Mouse (Mus musculus) hindbrain, embryonic 12.5 days (tissue): ENCODE results near the gene Slamf6. TPM values are rescaled to one million over a fixed set of nuclear protein-coding genes. Genes with fewer than 3 reads are reported as not detected.
A peak's percentile ranks its signal among the peaks of the same experiment; 100 is the strongest.
"Not testable (repeated sequence)": the region's sequence is repeated elsewhere in the genome, so short reads cannot be mapped to it uniquely, and the experiment has no call there.

ENCODE experiments used
- ATAC-seq: fragments of 200-750 bp; cut with Nextera tagmentation; 2 replicates; pipeline ENCODE4 v1.8.0; 2017; ENCODE audit warnings: moderate TSS enrichment; ENCODE audit not compliant: low FRiP score
- H3K27ac ChIP-seq: fragments of 300-500 bp; sonication (generic); 2 replicates; pipeline ENCODE4 v1.5.1; 2016; ENCODE audit warnings: mild to moderate bottlenecking
- H3K27me3 ChIP-seq: fragments of 300-500 bp; sonication (generic); 2 replicates; pipeline ENCODE4 v1.6.1; 2016; ENCODE audit warnings: mild to moderate bottlenecking
- H3K36me3 ChIP-seq: fragments of 300-500 bp; sonication (generic); 2 replicates; pipeline ENCODE4 v1.6.1; 2016; ENCODE audit warnings: mild to moderate bottlenecking
- H3K4me1 ChIP-seq: fragments of 300-500 bp; sonication (generic); 2 replicates; pipeline ENCODE4 v1.6.1; 2016
- H3K4me2 ChIP-seq: fragments of 300-500 bp; sonication (generic); replicated peaks from 2 replicates; pipeline ENCODE4 v1.6.1; 2016; ENCODE audit warnings: mild to moderate bottlenecking
- H3K4me3 ChIP-seq: fragments of 300-500 bp; sonication (generic); 2 replicates; pipeline ENCODE4 v1.5.1; 2016; ENCODE audit warnings: mild to moderate bottlenecking
- H3K9ac ChIP-seq: fragments of 300-500 bp; sonication (generic); 2 replicates; pipeline ENCODE4 v1.6.1; 2016; ENCODE audit warnings: mild to moderate bottlenecking, moderate library complexity
- H3K9me3 ChIP-seq: fragments of 300-500 bp; sonication (generic); replicated peaks from 2 replicates; pipeline ENCODE4 v1.6.1; 2016; ENCODE audit warnings: mild to moderate bottlenecking
- WGBS: fragments of 180-500 bp; shearing (Covaris S2); methylation state at CpG from one replicate; pipeline ENCODE4 v1.1.7; 2016; 5-methylcytosine and 5-hydroxymethylcytosine counted together
- polyA plus RNA-seq: library from polyadenylated mRNA; unstranded; fragments of >200 nt; fragmentation: Nextera tagmentation; extraction: Ambion mirVana; gene quantifications from 2 replicates; pipeline ENCODE4 v1.2.1, GENCODE M21; 2016

Slamf6 gene
- polyA plus RNA-seq, 1 experiment from 2014 or later = 0.08 TPM

DNA sequence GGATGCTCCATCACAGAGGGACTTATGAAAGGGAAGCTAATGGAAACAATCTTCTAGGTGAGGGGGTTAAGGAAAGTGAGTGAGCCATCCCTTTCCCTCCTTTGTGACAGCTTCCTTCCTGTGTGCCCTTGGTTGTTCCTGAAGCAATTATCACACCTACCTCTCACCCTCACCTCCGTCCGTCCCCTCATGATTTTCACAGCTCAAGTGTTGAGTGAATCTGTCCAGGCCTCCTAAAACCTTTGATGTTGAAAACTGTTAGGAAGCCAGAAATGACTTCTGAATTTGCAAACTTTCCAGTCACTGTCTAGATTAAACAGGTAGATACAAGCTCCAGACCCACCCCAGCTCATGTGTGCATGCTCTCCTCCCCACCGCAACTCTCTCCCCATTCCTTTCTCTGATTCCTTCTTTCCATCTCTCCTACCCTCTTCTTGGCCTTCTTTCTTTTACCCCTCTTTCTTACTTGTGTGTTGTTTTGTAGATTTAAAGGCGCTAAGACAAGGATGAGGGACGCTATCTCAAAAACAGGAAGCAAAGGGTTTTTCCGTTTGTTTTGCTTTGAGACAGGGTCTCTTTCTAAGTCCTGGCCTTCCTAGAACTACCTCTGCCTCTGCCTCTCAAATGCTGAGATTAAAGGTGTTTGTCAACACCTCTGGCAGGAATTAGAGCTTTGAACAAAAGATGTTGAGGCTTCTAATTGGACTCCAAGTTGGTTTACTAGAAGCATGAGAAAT, 48.9 kb downstream of the Slamf6 start:
- H3K27ac ChIP-seq = no peak overlapping the region
- peaks cover 6% of the 10 kb centered on the region for H3K4me1 ChIP-seq
- no peak overlapping the region for H3K9ac ChIP-seq
- no peak for ATAC-seq
- H3K4me2 ChIP-seq = no peak overlapping the region
- no peaks in the 10 kb centered on the region for H3K27me3 ChIP-seq
- H3K9me3 ChIP-seq = no peaks in the 10 kb centered on the region
- H3K36me3 ChIP-seq = no peaks in the 10 kb centered on the region
- 86% methylated on average over 6 of the region's 6 CpGs for WGBS
- H3K4me3 ChIP-seq = no peak overlapping the region

GRCm38 (mm10) chr1:171969221-171969620, 51.9 kb downstream of the Slamf6 start:
- WGBS = 80% methylated on average over 6 of the region's 6 CpGs
- no peaks in the 10 kb centered on the region for H3K27me3 ChIP-seq
- no peak overlapping the region for H3K27ac ChIP-seq
- ATAC-seq = no peak
- peaks cover 8% of the 10 kb centered on the region for H3K4me1 ChIP-seq
- H3K36me3 ChIP-seq = no peaks in the 10 kb centered on the region
- no peak overlapping the region for H3K9ac ChIP-seq
- H3K4me2 ChIP-seq = no peak overlapping the region
- no peak overlapping the region for H3K4me3 ChIP-seq
- H3K9me3 ChIP-seq = no peaks in the 10 kb centered on the region

- H3K4me3 ChIP-seq = no peak overlapping the region
- 26% methylated on average over 10 of the region's 10 CpGs for WGBS
- peak; percentile 91 for ATAC-seq
- peaks cover 8% of the 10 kb centered on the region for H3K4me1 ChIP-seq
- peak overlapping the region; percentile 66 for H3K27ac ChIP-seq
- H3K9ac ChIP-seq = no peak overlapping the region
- H3K4me2 ChIP-seq = no peak overlapping the region
- no peaks in the 10 kb centered on the region for H3K9me3 ChIP-seq
- no peaks in the 10 kb centered on the region for H3K27me3 ChIP-seq
- no peaks in the 10 kb centered on the region for H3K36me3 ChIP-seq
These were observed 53.7 kb downstream of the Slamf6 start for GRCm38 (mm10) chr1:171970854-171971586.

DNA sequence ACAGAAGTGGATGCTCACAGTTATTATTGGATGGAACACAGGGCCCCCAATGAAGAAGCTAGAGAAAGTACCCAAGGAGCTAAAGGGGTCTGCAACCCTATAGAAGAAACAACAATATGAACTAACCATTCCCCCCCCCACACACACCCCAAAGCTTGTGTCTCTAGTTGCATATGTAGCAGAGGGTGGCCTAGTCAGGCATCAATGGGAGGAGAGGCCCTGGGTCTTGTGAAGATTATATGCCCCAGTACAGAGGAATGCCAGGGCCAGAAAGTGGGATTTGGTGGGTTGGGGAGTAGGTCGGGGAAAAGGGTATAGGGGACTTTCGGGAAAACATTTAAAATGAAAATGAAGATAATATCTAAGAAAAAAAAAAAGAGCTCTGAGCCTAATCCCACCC, 57.0 kb downstream of the Slamf6 start:
- not testable (repeated sequence) for H3K27me3 ChIP-seq, H3K4me1 ChIP-seq, H3K9me3 ChIP-seq, H3K4me3 ChIP-seq, H3K27ac ChIP-seq, H3K36me3 ChIP-seq, H3K4me2 ChIP-seq, ATAC-seq, H3K9ac ChIP-seq
- WGBS = 93% methylated on average over 2 of the region's 2 CpGs

DNA sequence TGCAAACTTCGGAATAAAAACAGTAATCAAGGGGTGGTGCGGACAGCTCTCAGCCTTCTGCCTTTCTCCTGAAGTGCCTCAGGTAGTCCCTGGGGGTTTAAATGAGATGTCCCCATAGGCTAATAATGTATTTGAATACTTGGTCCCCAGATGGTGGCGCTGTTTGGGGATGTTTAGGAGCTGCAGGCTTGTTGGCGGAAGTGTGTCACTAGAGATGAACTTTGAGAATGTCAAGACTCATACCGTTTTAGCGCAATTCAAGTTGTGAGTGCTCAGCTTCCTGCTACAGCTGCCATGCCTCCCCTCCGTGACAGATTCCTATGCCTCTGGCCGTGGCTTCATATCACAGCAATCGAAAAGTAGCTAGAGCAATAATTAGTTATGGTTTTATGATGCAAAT, 58.1 kb downstream of the Slamf6 start:
- Histone ChIP-seq H3K27ac (no peak overlapping the region), H3K36me3 (no peaks in the 10 kb centered on the region), H3K4me3 (no peak overlapping the region), H3K27me3 (no peaks in the 10 kb centered on the region), H3K4me1 (peaks cover 8% of the 10 kb centered on the region), H3K4me2 (no peak overlapping the region), H3K9ac (no peak overlapping the region), H3K9me3 (no peaks in the 10 kb centered on the region)
- no peak for ATAC-seq
- 90% methylated on average over 9 of the region's 9 CpGs for WGBS

- Histone ChIP-seq H3K27ac (no peak overlapping the region), H3K4me3 (no peak overlapping the region), H3K36me3 (no peaks in the 10 kb centered on the region), H3K27me3 (no peaks in the 10 kb centered on the region), H3K9me3 (no peaks in the 10 kb centered on the region), H3K4me1 (peaks cover 5% of the 10 kb centered on the region), H3K9ac (no peak overlapping the region), H3K4me2 (no peak overlapping the region)
- 85% methylated on average over 4 of the region's 4 CpGs for whole genome bisulfite sequencing
- no peak for ATAC-seq
These were observed 58.5 kb downstream of the Slamf6 start for GRCm38 (mm10) chr1:171975831-171976230.

DNA sequence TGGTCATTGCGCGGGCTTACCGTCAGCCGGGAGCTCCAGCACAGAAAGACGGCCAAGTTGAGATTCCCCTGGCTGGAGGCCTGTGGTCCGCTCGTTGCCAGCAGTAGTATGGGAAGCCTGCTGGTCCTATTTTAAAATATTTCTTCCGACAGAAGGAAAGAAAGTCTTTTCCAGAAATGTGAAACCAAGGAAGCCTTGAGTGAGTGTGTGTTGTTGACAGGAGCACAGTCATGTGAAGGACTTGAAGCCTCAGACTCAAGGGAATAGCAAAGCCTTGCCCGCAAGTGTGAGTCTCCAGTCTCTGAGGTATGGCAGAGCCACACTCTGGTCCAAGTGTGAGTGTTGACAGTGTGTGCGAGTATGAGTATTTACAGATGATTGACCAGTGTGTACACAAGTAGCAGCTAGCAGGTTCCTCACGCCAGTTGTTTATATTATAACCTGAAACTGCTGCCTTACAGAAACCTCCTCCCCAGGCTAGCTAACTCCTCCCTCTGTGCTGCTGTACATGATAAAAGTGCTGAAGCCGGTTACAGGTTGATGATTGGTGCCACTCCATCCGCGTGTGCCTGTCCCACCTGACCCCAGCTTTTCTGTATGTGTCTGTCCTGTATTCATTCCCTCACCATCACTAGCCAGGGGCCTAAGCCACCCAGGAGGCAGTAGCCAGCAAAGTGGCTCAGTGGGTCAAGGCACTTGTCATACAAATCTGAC, 59.7 kb downstream of the Slamf6 start:
- Histone ChIP-seq H3K27ac (no peak overlapping the region), H3K9ac (no peak overlapping the region), H3K4me2 (no peak overlapping the region), H3K36me3 (no peaks in the 10 kb centered on the region), H3K4me1 (no peaks in the 10 kb centered on the region), H3K27me3 (no peaks in the 10 kb centered on the region), H3K4me3 (no peak overlapping the region), H3K9me3 (no peaks in the 10 kb centered on the region)
- ATAC-seq = no peak
- WGBS = 93% methylated on average over 14 of the region's 14 CpGs

DNA sequence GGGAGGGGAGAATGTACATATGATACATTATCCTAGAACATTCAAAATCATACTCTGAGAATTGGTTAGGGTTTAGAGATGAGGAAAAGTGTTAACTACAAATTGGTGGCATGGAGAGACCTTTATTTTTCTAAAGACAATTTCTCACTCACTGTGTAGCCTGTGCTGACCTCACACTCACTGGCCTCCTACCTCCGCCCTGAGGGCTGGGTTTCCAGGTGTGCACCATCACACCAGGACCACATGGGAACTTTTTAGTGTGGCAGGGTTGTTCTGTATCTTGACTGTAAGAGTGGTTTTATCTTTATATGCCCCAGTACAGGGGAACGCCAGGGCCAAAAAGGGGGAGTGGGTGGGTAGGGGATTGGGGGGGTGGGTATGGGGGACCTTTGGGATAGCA, 60.6 kb downstream of the Slamf6 start:
- H3K36me3 ChIP-seq = no peaks in the 10 kb centered on the region
- no peak overlapping the region for H3K27ac ChIP-seq
- H3K9me3 ChIP-seq = no peaks in the 10 kb centered on the region
- no peak overlapping the region for H3K9ac ChIP-seq
- no peak for ATAC-seq
- no peak overlapping the region for H3K4me2 ChIP-seq
- H3K4me3 ChIP-seq = no peak overlapping the region
- no peaks in the 10 kb centered on the region for H3K27me3 ChIP-seq
- WGBS = 97% methylated on average over 2 of the region's 2 CpGs
- no peaks in the 10 kb centered on the region for H3K4me1 ChIP-seq

GRCm38 (mm10) chr1:171979969-171980730, 62.8 kb downstream of the Slamf6 start:
- Histone ChIP-seq H3K4me2 (no peak overlapping the region), H3K9me3 (no peaks in the 10 kb centered on the region), H3K4me3 (no peak overlapping the region), H3K27ac (no peak overlapping the region), H3K36me3 (no peaks in the 10 kb centered on the region), H3K4me1 (no peaks in the 10 kb centered on the region), H3K9ac (no peak overlapping the region), H3K27me3 (no peaks in the 10 kb centered on the region)
- peak; percentile 61; the same call in 1 of the 2 replicates for ATAC-seq
- 74% methylated on average over 13 of the region's 13 CpGs for WGBS

GRCm38 (mm10) chr1:171982170-171982569, 64.9 kb downstream of the Slamf6 start:
- no peak overlapping the region for H3K4me2 ChIP-seq
- ATAC-seq = no peak
- H3K4me1 ChIP-seq = no peaks in the 10 kb centered on the region
- H3K4me3 ChIP-seq = no peak overlapping the region
- H3K36me3 ChIP-seq = no peaks in the 10 kb centered on the region
- H3K27ac ChIP-seq = no peak overlapping the region
- no peaks in the 10 kb centered on the region for H3K27me3 ChIP-seq
- no peak overlapping the region for H3K9ac ChIP-seq
- WGBS = 63% methylated on average over 5 of the region's 5 CpGs
- H3K9me3 ChIP-seq = no peaks in the 10 kb centered on the region

- Histone ChIP-seq H3K27ac (no peak overlapping the region), H3K4me2 (no peak overlapping the region), H3K9ac (no peak overlapping the region), H3K4me3 (no peak overlapping the region), H3K4me1 (no peaks in the 10 kb centered on the region), H3K27me3 (no peaks in the 10 kb centered on the region), H3K36me3 (no peaks in the 10 kb centered on the region), H3K9me3 (no peaks in the 10 kb centered on the region)
- ATAC-seq = no peak
- WGBS = 77% methylated on average over 4 of the region's 4 CpGs
These were observed 65.4 kb downstream of the Slamf6 start for GRCm38 (mm10) chr1:171982740-171983139.
